Comparison of ENCODE assay signal across 10 mouse cellular contexts in the genomic region with DNA sequence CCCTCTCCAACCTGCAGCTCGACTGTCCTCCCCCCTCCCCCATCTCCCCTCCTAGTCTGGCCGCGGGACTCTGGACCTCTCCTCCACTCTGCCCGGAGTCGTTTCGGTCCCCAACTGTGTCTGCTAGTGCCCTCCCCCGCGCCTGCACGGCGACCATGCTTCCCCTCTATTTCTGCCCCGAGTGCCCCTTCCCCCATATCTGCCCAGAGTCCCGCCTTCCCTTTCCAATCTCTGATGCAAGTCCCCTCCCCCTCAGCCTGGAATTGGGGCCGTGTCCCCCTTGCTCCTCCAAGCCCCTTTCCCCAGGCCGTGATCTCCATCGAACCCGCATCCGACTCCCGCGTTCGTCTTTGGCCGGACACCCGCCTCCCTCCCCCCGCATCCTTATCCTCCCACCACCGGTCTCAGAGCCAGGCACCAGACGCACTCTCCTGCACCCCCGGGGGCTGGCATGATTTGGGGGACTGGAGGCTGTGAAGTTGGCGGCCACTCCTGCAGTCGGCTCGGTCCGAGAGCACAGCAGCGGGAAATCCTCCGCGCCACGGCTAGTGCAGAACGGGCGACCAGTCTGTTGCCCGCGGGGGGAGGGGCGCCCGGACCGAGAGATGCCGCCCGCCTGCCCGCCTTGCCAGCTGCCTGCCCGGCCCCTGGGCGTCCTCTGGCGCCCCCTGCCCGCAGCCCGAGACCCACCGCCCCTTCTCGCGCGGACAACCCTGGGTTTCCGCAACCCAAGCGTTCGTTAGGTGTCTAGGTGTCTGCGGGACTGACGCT. TPM values are rescaled to one million over a fixed set of nuclear protein-coding genes. Genes with fewer than 3 reads are reported as not detected.
DNase-seq lines count a peak whose midpoint lies in the region; ATAC-seq and TF ChIP-seq lines count a peak whose summit lies in the region.
"Had no signal": no experiment of that assay in that cellular context is flagged by ENCODE, and none has a peak within 500 bp of the region (broad histone marks: within the 10 kb centered on the region; RNA-seq: fewer than 3 reads in every experiment).

No protein-coding gene starts in this region.

- H3K4me1 ChIP-seq in heart, embryonic 12.5 days (replicated peaks), result peaks cover 49% of the 10 kb centered on the region
- H3K4me1 ChIP-seq in kidney, postnatal 0 days (replicated peaks; ENCODE audit: insufficient read depth, low read length), result peaks cover 16% of the 10 kb centered on the region
- no peaks in the 10 kb centered on the region for H3K4me1 ChIP-seq in liver, embryonic 14.5 days (replicated peaks; ENCODE audit: control insufficient read depth in 2 of 2, insufficient read depth in 2 of 2, low read length in 1 of 2)
- H3K4me1 ChIP-seq in neural tube, embryonic 13.5 days (replicated peaks), result peaks cover 88% of the 10 kb centered on the region
- H3K4me1 ChIP-seq in thymus, adult 2 months (replicated peaks; ENCODE audit: control insufficient read depth, insufficient read depth, low read length), result peaks cover 26% of the 10 kb centered on the region

- peak; percentile 78 to 85 for DNase-seq in left cerebral cortex, adult 18-20 months (ENCODE audit: low spot score in 2 of 2)
- no peak for DNase-seq in left cerebral cortex, adult 11 months (ENCODE audit: low spot score)
- peak; percentile 61 for DNase-seq in embryo, embryonic 10 days (ENCODE audit: low spot score)
- peak; percentile 64 for DNase-seq in kidney, postnatal 0 days (ENCODE audit: low spot score)
- DNase-seq in liver, embryonic 14.5 days (ENCODE audit: low read depth in 3 of 3, low spot score in 3 of 3), result no peak
- peak; percentile 57 for DNase-seq in thymus, adult 2 months

- H3K4me2 ChIP-seq in heart, embryonic 12.5 days, result peak overlapping the region; percentile 98
- H3K4me2 ChIP-seq in kidney, postnatal 0 days (ENCODE audit: low read length), result peak overlapping the region; percentile 93
- peak overlapping the region; percentile 38 for H3K4me2 ChIP-seq in liver, embryonic 14.5 days (ENCODE audit: low read depth)
- peak overlapping the region; percentile 90 for H3K4me2 ChIP-seq in neural tube, embryonic 13.5 days

- TF ChIP-seq POLR2A in thymus, adult 2 months (IDR thresholded peaks at IDR 0.05; ENCODE audit: control insufficient read depth, extremely low read depth, insufficient read depth, low read length, poor library complexity), result no peak

- peaks cover 89% of the 10 kb centered on the region for H3K27me3 ChIP-seq in heart, embryonic 12.5 days (replicated peaks)
- H3K27me3 ChIP-seq in kidney, postnatal 0 days (ENCODE audit: insufficient read depth, low read length), result peaks cover 30% of the 10 kb centered on the region
- peaks cover 82% of the 10 kb centered on the region for H3K27me3 ChIP-seq in liver, embryonic 14.5 days (ENCODE audit: control insufficient read depth, insufficient read depth, low read length)
- H3K27me3 ChIP-seq in neural tube, embryonic 13.5 days, result peaks cover 53% of the 10 kb centered on the region
- H3K27me3 ChIP-seq in thymus, adult 2 months (ENCODE audit: control insufficient read depth, insufficient read depth, low read length), result peaks cover 33% of the 10 kb centered on the region

- peak overlapping the region; percentile 70 for H3K4me3 ChIP-seq in heart, embryonic 12.5 days
- peak overlapping the region; percentile 51 for H3K4me3 ChIP-seq in kidney, postnatal 0 days (replicated peaks; ENCODE audit: low read depth, low read length)
- no peak overlapping the region; a peak in 2 of 4 replicates for H3K4me3 ChIP-seq in liver, embryonic 14.5 days (ENCODE audit: insufficient read depth in 1 of 2, low read depth in 2 of 2, low read length in 2 of 2)
- peak overlapping the region; percentile 85 for H3K4me3 ChIP-seq in neural tube, embryonic 13.5 days
- peak overlapping the region; percentile 6; the same call in 1 of the 2 replicates for H3K4me3 ChIP-seq in thymus, adult 2 months (ENCODE audit: control insufficient read depth, insufficient read depth, low read length)

- peak; percentile 65 for TF ChIP-seq CTCF in kidney, postnatal 0 days (IDR thresholded peaks at IDR 0.05; ENCODE audit: low read depth)
- no peak for TF ChIP-seq CTCF in liver, embryonic 14.5 days (IDR thresholded peaks at IDR 0.05; ENCODE audit: low read depth)
- TF ChIP-seq CTCF in thymus, adult 2 months (IDR thresholded peaks at IDR 0.05; ENCODE audit: borderline replicate concordance, control insufficient read depth, extremely low read depth, insufficient read depth, low read length, poor library complexity), result peak; percentile 75; the same call in 1 of the 2 replicates

- TF ChIP-seq EP300 in liver, embryonic 14.5 days (IDR thresholded peaks at IDR 0.05; ENCODE audit: low read depth), result no peak

- H3K9me3 ChIP-seq in heart, embryonic 12.5 days (replicated peaks), result no peaks in the 10 kb centered on the region
- no peaks in the 10 kb centered on the region for H3K9me3 ChIP-seq in kidney, postnatal 0 days (replicated peaks; ENCODE audit: low read length)
- H3K9me3 ChIP-seq in liver, embryonic 14.5 days (ENCODE audit: control insufficient read depth, low read length), result no peaks in the 10 kb centered on the region
- H3K9me3 ChIP-seq in neural tube, embryonic 13.5 days, result no peaks in the 10 kb centered on the region

- WGBS in heart, embryonic 12.5 days, result under 1% methylated on average over 57 of the region's 58 CpGs
- under 1% methylated on average over 58 of the region's 58 CpGs for WGBS in kidney, postnatal 0 days
- WGBS in liver, embryonic 14.5 days (ENCODE audit: insufficient replicate concordance), result under 1% methylated on average over 57 of the region's 58 CpGs
- WGBS in neural tube, embryonic 13.5 days, result under 1% methylated on average over 58 of the region's 58 CpGs
- WGBS in thymus, adult 2 months, result 2% methylated on average over 56 of the region's 58 CpGs

- no peak overlapping the region for H3K27ac ChIP-seq in heart, embryonic 12.5 days (ENCODE audit: poor library complexity, severe bottlenecking)
- no peak overlapping the region for H3K27ac ChIP-seq in kidney, postnatal 0 days
- H3K27ac ChIP-seq in liver, embryonic 14.5 days, result no peak overlapping the region
- peak overlapping the region; percentile 87 for H3K27ac ChIP-seq in neural tube, embryonic 13.5 days (replicated peaks)
- no peak overlapping the region for H3K27ac ChIP-seq in thymus, adult 2 months (ENCODE audit: control insufficient read depth, insufficient read depth, low read length)
- H3K27ac ChIP-seq: macrophage had no signal

- H3K36me3 ChIP-seq in heart, embryonic 12.5 days, result no peaks in the 10 kb centered on the region
- no peaks in the 10 kb centered on the region for H3K36me3 ChIP-seq in kidney, postnatal 0 days (ENCODE audit: insufficient read depth, low read length)
- H3K36me3 ChIP-seq in liver, embryonic 14.5 days (replicated peaks; ENCODE audit: control insufficient read depth, insufficient read depth, low read depth), result no peaks in the 10 kb centered on the region
- H3K36me3 ChIP-seq in neural tube, embryonic 13.5 days, result no peaks in the 10 kb centered on the region
- no peaks in the 10 kb centered on the region for H3K36me3 ChIP-seq in thymus, adult 2 months (ENCODE audit: control insufficient read depth, insufficient read depth, low read length)

- peak overlapping the region; percentile 76 for H3K9ac ChIP-seq in heart, embryonic 12.5 days
- H3K9ac ChIP-seq in kidney, postnatal 0 days (ENCODE audit: low read depth, low read length), result peak overlapping the region; percentile 56; the same call in 1 of the 2 replicates
- no peak overlapping the region for H3K9ac ChIP-seq in liver, embryonic 14.5 days (replicated peaks)
- peak overlapping the region; percentile 93 for H3K9ac ChIP-seq in neural tube, embryonic 13.5 days

- ATAC-seq in heart, embryonic 12.5 days (ENCODE audit: insufficient number of reproducible peaks, low FRiP score), result no peak
- ATAC-seq in kidney, postnatal 0 days (replicated peaks; ENCODE audit: low FRiP score, low read depth), result no peak
- ATAC-seq in liver, embryonic 14.5 days (ENCODE audit: insufficient read depth), result no peak
- ATAC-seq in neural tube, embryonic 13.5 days (ENCODE audit: low read depth), result peak; percentile 16

RNA-seq across cellular contexts. Expression of gene Adgrb2, which starts 1.2 kb away (rescaled TPM):
- 100 to 1,000 TPM; 366 to 382 TPM for total RNA-seq in left cerebral cortex, adult 18-20 months (2021)
- 2.6 and 2.7 TPM in 2 replicates for polyA plus RNA-seq in heart, embryonic 12.5 days (2016; fragmentation: Nextera tagmentation; extraction: Ambion mirVana)
- polyA plus RNA-seq in kidney, postnatal 0 days (2015; fragmentation: Nextera tagmentation; extraction: Ambion mirVana), result 0.78 and 1.8 TPM in 2 replicates
- 0.22 and 0.24 TPM in 2 replicates for polyA plus RNA-seq in liver, embryonic 14.5 days (2012; rRNA removed)
- 0.15 TPM in 1 of 2 replicates, not detected in the other for polyA plus RNA-seq in liver, embryonic 14.5 days (2014; fragmentation: Nextera tagmentation; extraction: Ambion mirVana)
- polyA plus RNA-seq in neural tube, embryonic 13.5 days (2015; fragmentation: Nextera tagmentation; extraction: Ambion mirVana), result 8.1 and 9.3 TPM in 2 replicates
- 5.8 and 6.7 TPM in 2 replicates for polyA plus RNA-seq in thymus, adult 2 months (2012; rRNA removed)
- polyA plus RNA-seq: macrophage had no signal

RNA-seq across cellular contexts. Expression of gene Spocd1, which starts 56.8 kb away (rescaled TPM):
- under 1 TPM; 0.49 to 0.59 TPM for total RNA-seq in left cerebral cortex, adult 18-20 months (2021)
- 0.33 and 0.36 TPM in 2 replicates for polyA plus RNA-seq in heart, embryonic 12.5 days (2016; fragmentation: Nextera tagmentation; extraction: Ambion mirVana)
- polyA plus RNA-seq in kidney, postnatal 0 days (2015; fragmentation: Nextera tagmentation; extraction: Ambion mirVana), result not detected in 2 replicates
- polyA plus RNA-seq in liver, embryonic 14.5 days (2012; rRNA removed), result 0.03 TPM in 1 of 2 replicates, not detected in the other
- polyA plus RNA-seq in liver, embryonic 14.5 days (2014; fragmentation: Nextera tagmentation; extraction: Ambion mirVana), result 0.11 TPM in 1 of 2 replicates, not detected in the other
- not detected in 2 replicates for polyA plus RNA-seq in neural tube, embryonic 13.5 days (2015; fragmentation: Nextera tagmentation; extraction: Ambion mirVana)
- 0.08 and 0.11 TPM in 2 replicates for polyA plus RNA-seq in thymus, adult 2 months (2012; rRNA removed)
- total RNA-seq: MEL had no signal
- polyA plus RNA-seq: macrophage had no signal

Comparison
In these comparisons a context has a peak if more than half of its experiments do, and no peak if none do; other contexts are left out.
1. DNase-seq: peak in left cerebral cortex, adult 18-20 months (2 of 2), embryo, embryonic 10 days (single experiment), kidney, postnatal 0 days (single experiment) and thymus, adult 2 months (single experiment); none in left cerebral cortex, adult 11 months (single experiment) and liver, embryonic 14.5 days (0 of 3).
2. H3K4me2 ChIP-seq: peak in every context shown above with its lines; median percentile 98 in heart, embryonic 12.5 days; 93 in kidney, postnatal 0 days; 90 in neural tube, embryonic 13.5 days; 38 in liver, embryonic 14.5 days.
3. H3K4me3 ChIP-seq: peak in heart, embryonic 12.5 days (single experiment), kidney, postnatal 0 days (single experiment), neural tube, embryonic 13.5 days (single experiment) and thymus, adult 2 months (single experiment); none in liver, embryonic 14.5 days (0 of 2).